Mouse (Mus musculus): Measurements from ENCODE around the gene Olfr857. TPM values are rescaled to one million over a fixed set of nuclear protein-coding genes. Genes with fewer than 3 reads are reported as not detected.

The Olfr857 gene
- not detected for total RNA-seq (2023)

GRCm38 (mm10) chr9:19709133-19709532, at the start of gene Olfr857:
TSS of gene Olfr857 (plus strand) at chr9:19709433.

Other genes starting within 250 kb of the Olfr857 start
- not detected for gene Olfr850, start 231.2 kb upstream of the Olfr857 start, total RNA-seq (2023)
- not detected for gene Olfr851, start 216.1 kb upstream of the Olfr857 start, total RNA-seq (2023)
- gene Olfr853, start 168.4 kb upstream of the Olfr857 start, total RNA-seq (2023): not detected
- gene Olfr854, start 142.1 kb upstream of the Olfr857 start, total RNA-seq (2023): not detected
- gene Olfr855, start 126.8 kb upstream of the Olfr857 start, total RNA-seq (2023): not detected
- gene Zfp317, start 87.3 kb upstream of the Olfr857 start, total RNA-seq (2023): 35.3 TPM
- gene Olfr58, start 70.8 kb downstream of the Olfr857 start, total RNA-seq (2023): not detected
- gene Olfr859, start 95.5 kb downstream of the Olfr857 start, total RNA-seq (2023): not detected
- gene Olfr860, start 140.3 kb downstream of the Olfr857 start, total RNA-seq (2023): not detected
- not detected for gene Olfr862, start 178.6 kb downstream of the Olfr857 start, total RNA-seq (2023)
- not detected for gene Olfr77, start 207.4 kb downstream of the Olfr857 start, total RNA-seq (2023)

All from CD4-positive naive resting alpha-beta T cell, adult 76 days (primary cell).